ENCODE assay signal across 10 mouse cellular contexts in the genomic region with DNA sequence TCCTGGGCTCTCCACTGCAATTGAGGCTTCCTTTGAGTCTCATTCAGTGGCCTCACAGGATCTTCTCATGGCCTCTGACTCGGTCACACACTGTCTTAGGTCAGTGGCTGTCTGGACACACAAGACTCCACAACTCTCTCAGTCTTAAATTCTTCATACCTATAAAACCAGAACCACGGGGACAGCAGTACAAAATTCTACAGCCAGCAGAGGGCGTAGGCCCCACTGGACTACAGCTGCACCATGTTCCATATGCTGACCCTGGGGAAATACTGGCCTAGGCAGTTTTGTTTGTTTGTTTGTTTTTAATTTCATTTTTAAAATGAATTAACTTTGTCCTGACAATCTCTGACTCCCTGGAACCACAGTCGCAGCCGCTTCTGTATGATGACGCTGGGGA. TPM values are rescaled to one million over a fixed set of nuclear protein-coding genes. Genes with fewer than 3 reads are reported as not detected.
DNase-seq lines count a peak whose midpoint lies in the region; ATAC-seq and TF ChIP-seq lines count a peak whose summit lies in the region.
"Had no signal": no experiment of that assay in that cellular context is flagged by ENCODE, and none has a peak within 500 bp of the region (broad histone marks: within the 10 kb centered on the region; RNA-seq: fewer than 3 reads in every experiment).

No protein-coding gene starts in this region.

- WGBS in forebrain, postnatal 0 days: 53% methylated on average over 6 of the region's 6 CpGs
- WGBS in forebrain, embryonic 16.5 days: 61% methylated on average over 6 of the region's 6 CpGs
- WGBS in midbrain, postnatal 0 days: 67% methylated on average over 6 of the region's 6 CpGs
- WGBS in midbrain, embryonic 13.5 days: 66% methylated on average over 6 of the region's 6 CpGs
- 62% methylated on average over 6 of the region's 6 CpGs for WGBS in midbrain, embryonic 11.5 days

- no peak overlapping the region for H3K4me2 ChIP-seq in forebrain, postnatal 0 days (ENCODE audit: low read depth)
- no peak overlapping the region for H3K4me2 ChIP-seq in forebrain, embryonic 16.5 days (ENCODE audit: low read length)
- no peak overlapping the region for H3K4me2 ChIP-seq in midbrain, postnatal 0 days (ENCODE audit: low read depth, low read length, poor library complexity, severe bottlenecking)
- no peak overlapping the region for H3K4me2 ChIP-seq in midbrain, embryonic 13.5 days (replicated peaks)
- no peak overlapping the region for H3K4me2 ChIP-seq in midbrain, embryonic 11.5 days
- H3K4me2 ChIP-seq: heart, embryonic 13.5 days had no signal

- H3K36me3 ChIP-seq in forebrain, postnatal 0 days (ENCODE audit: insufficient read depth): peaks cover 23% of the 10 kb centered on the region
- peaks cover 4% of the 10 kb centered on the region; the same call in 1 of the 2 replicates for H3K36me3 ChIP-seq in forebrain, embryonic 16.5 days (ENCODE audit: control insufficient read depth, insufficient read depth)
- peaks cover 10% of the 10 kb centered on the region for H3K36me3 ChIP-seq in midbrain, postnatal 0 days (ENCODE audit: insufficient read depth, low read length)
- peaks cover 21% of the 10 kb centered on the region for H3K36me3 ChIP-seq in midbrain, embryonic 13.5 days
- H3K36me3 ChIP-seq in midbrain, embryonic 11.5 days (ENCODE audit: control insufficient read depth, insufficient read depth, low read length): peaks cover 3% of the 10 kb centered on the region; the same call in 1 of the 2 replicates

- H3K27me3 ChIP-seq in forebrain, postnatal 0 days (ENCODE audit: insufficient read depth, low read length): no peaks in the 10 kb centered on the region
- H3K27me3 ChIP-seq in forebrain, embryonic 16.5 days (replicated peaks; ENCODE audit: control insufficient read depth, insufficient read depth, low read length): no peaks in the 10 kb centered on the region
- no peaks in the 10 kb centered on the region for H3K27me3 ChIP-seq in midbrain, postnatal 0 days (ENCODE audit: insufficient read depth, low read length)
- no peaks in the 10 kb centered on the region for H3K27me3 ChIP-seq in midbrain, embryonic 13.5 days
- no peaks in the 10 kb centered on the region for H3K27me3 ChIP-seq in midbrain, embryonic 11.5 days (ENCODE audit: control insufficient read depth, insufficient read depth, low read length)
- H3K27me3 ChIP-seq: heart, embryonic 13.5 days had no signal

- H3K9ac ChIP-seq in forebrain, postnatal 0 days: no peak overlapping the region
- no peak overlapping the region for H3K9ac ChIP-seq in forebrain, embryonic 16.5 days (replicated peaks; ENCODE audit: low read depth, low read length)
- no peak overlapping the region for H3K9ac ChIP-seq in midbrain, postnatal 0 days (replicated peaks; ENCODE audit: low read length, poor library complexity, severe bottlenecking)
- no peak overlapping the region for H3K9ac ChIP-seq in midbrain, embryonic 13.5 days (replicated peaks)
- no peak overlapping the region for H3K9ac ChIP-seq in midbrain, embryonic 11.5 days (ENCODE audit: low read length)
- H3K9ac ChIP-seq: heart, embryonic 13.5 days had no signal

- H3K9me3 ChIP-seq in forebrain, postnatal 0 days (ENCODE audit: low read length): 0 out of 2 replicates have a peak, but pooled peaks cover 7% of the 10 kb centered on the region
- H3K9me3 ChIP-seq in forebrain, embryonic 16.5 days (ENCODE audit: control insufficient read depth, low read length): peaks cover 6% of the 10 kb centered on the region
- H3K9me3 ChIP-seq in midbrain, postnatal 0 days (ENCODE audit: low read length): no peaks in the 10 kb centered on the region
- H3K9me3 ChIP-seq in midbrain, embryonic 13.5 days: peaks cover 6% of the 10 kb centered on the region
- H3K9me3 ChIP-seq in midbrain, embryonic 11.5 days (ENCODE audit: control insufficient read depth, low read length): no peaks in the 10 kb centered on the region; the same call in 1 of the 2 replicates

- no peak for DNase-seq in forebrain, postnatal 0 days
- no peak for DNase-seq in midbrain, postnatal 0 days (ENCODE audit: low spot score)
- peak; percentile 31 for DNase-seq in thymus, postnatal 14 days
- no peak for DNase-seq in right cerebral cortex, postnatal 10 days (ENCODE audit: low spot score in 2 of 2)
- DNase-seq in midbrain, embryonic 11.5 days (ENCODE audit: low spot score, missing footprints): no peak

- TF ChIP-seq CTCF in forebrain, postnatal 0 days (IDR thresholded peaks at IDR 0.05; ENCODE audit: low read depth): peak; percentile 39
- TF ChIP-seq CTCF in midbrain, postnatal 0 days (IDR thresholded peaks at IDR 0.05): peak; percentile 61

- ATAC-seq in forebrain, postnatal 0 days: no peak
- no peak for ATAC-seq in forebrain, embryonic 16.5 days
- no peak for ATAC-seq in midbrain, postnatal 0 days (ENCODE audit: low FRiP score)
- ATAC-seq in midbrain, embryonic 13.5 days: no peak
- 0 out of 2 replicates have a peak, but pooled peaks have one; percentile 20 for ATAC-seq in erythroblast, adult 5-6 weeks (replicated peaks; ENCODE audit: low FRiP score, poor library complexity, severe bottlenecking)
- no peak for ATAC-seq in midbrain, embryonic 11.5 days (ENCODE audit: low FRiP score)

- no peak overlapping the region for H3K4me3 ChIP-seq in forebrain, postnatal 0 days (ENCODE audit: low read depth, low read length)
- no peak overlapping the region for H3K4me3 ChIP-seq in forebrain, embryonic 16.5 days (replicated peaks; ENCODE audit: low read length)
- H3K4me3 ChIP-seq in midbrain, postnatal 0 days (ENCODE audit: low read depth, low read length): no peak overlapping the region
- H3K4me3 ChIP-seq in midbrain, embryonic 13.5 days (replicated peaks): no peak overlapping the region
- no peak overlapping the region for H3K4me3 ChIP-seq in midbrain, embryonic 11.5 days (ENCODE audit: low read depth, low read length)
- H3K4me3 ChIP-seq: heart, embryonic 13.5 days had no signal

- H3K4me1 ChIP-seq in forebrain, postnatal 0 days (ENCODE audit: insufficient read depth): no peaks in the 10 kb centered on the region
- H3K4me1 ChIP-seq in forebrain, embryonic 16.5 days (replicated peaks; ENCODE audit: control insufficient read depth, insufficient read depth, low read length): no peaks in the 10 kb centered on the region
- H3K4me1 ChIP-seq in midbrain, postnatal 0 days (ENCODE audit: insufficient read depth, low read length): no peaks in the 10 kb centered on the region
- no peaks in the 10 kb centered on the region for H3K4me1 ChIP-seq in midbrain, embryonic 13.5 days (replicated peaks)
- H3K4me1 ChIP-seq in midbrain, embryonic 11.5 days (ENCODE audit: control insufficient read depth, insufficient read depth, low read length): no peaks in the 10 kb centered on the region
- H3K4me1 ChIP-seq: heart, embryonic 13.5 days had no signal

- H3K27ac ChIP-seq in forebrain, postnatal 0 days (ENCODE audit: low read depth, low read length): no peak overlapping the region
- H3K27ac ChIP-seq in forebrain, embryonic 16.5 days (ENCODE audit: low read length): no peak overlapping the region
- no peak overlapping the region for H3K27ac ChIP-seq in midbrain, postnatal 0 days (ENCODE audit: low read depth, low read length)
- H3K27ac ChIP-seq in midbrain, embryonic 13.5 days: no peak overlapping the region
- no peak overlapping the region for H3K27ac ChIP-seq in midbrain, embryonic 11.5 days (ENCODE audit: low read depth, low read length)
- H3K27ac ChIP-seq: heart, embryonic 13.5 days had no signal

RNA-seq across cellular contexts. Expression of a gene that starts 23.1 kb away (rescaled TPM):
- total RNA-seq in forebrain, postnatal 0 days (2014; rRNA removed): 46.4 and 47.5 TPM in 2 replicates
- 60.9 and 63.7 TPM in 2 replicates for polyA plus RNA-seq in forebrain, postnatal 0 days (2015; fragmentation: Nextera tagmentation; extraction: Ambion mirVana)
- 99.9 and 109 TPM in 2 replicates for polyA plus RNA-seq in forebrain, embryonic 16.5 days (2015; fragmentation: Nextera tagmentation; extraction: Ambion mirVana)
- 46.1 and 51.2 TPM in 2 replicates for total RNA-seq in midbrain, postnatal 0 days (2014; rRNA removed)
- polyA plus RNA-seq in midbrain, postnatal 0 days (2015; fragmentation: Nextera tagmentation; extraction: Ambion mirVana): 48.8 and 49.5 TPM in 2 replicates
- polyA plus RNA-seq in midbrain, embryonic 13.5 days (2015; fragmentation: Nextera tagmentation; extraction: Ambion mirVana): 77.2 and 77.5 TPM in 2 replicates
- total RNA-seq in erythroblast, adult 5-6 weeks (2015; ENCODE audit: low replicate concordance): not detected in 2 replicates
- total RNA-seq in erythroblast, adult 5-6 weeks (2017; ENCODE audit: low replicate concordance): 0.42 TPM in 1 of 2 replicates, not detected in the other
- polyA plus RNA-seq in midbrain, embryonic 11.5 days (2014; fragmentation: Nextera tagmentation; extraction: Ambion mirVana): 52.8 and 58.9 TPM in 2 replicates

RNA-seq across cellular contexts. Expression of a gene that starts 23.8 kb away (rescaled TPM):
- total RNA-seq in forebrain, postnatal 0 days (2014; rRNA removed): 28.8 and 33.9 TPM in 2 replicates
- polyA plus RNA-seq in forebrain, postnatal 0 days (2015; fragmentation: Nextera tagmentation; extraction: Ambion mirVana): 5.1 and 7.6 TPM in 2 replicates
- polyA plus RNA-seq in forebrain, embryonic 16.5 days (2015; fragmentation: Nextera tagmentation; extraction: Ambion mirVana): 7.2 and 8.8 TPM in 2 replicates
- 32.3 and 36.9 TPM in 2 replicates for total RNA-seq in midbrain, postnatal 0 days (2014; rRNA removed)
- 8.2 and 9.2 TPM in 2 replicates for polyA plus RNA-seq in midbrain, postnatal 0 days (2015; fragmentation: Nextera tagmentation; extraction: Ambion mirVana)
- polyA plus RNA-seq in midbrain, embryonic 13.5 days (2015; fragmentation: Nextera tagmentation; extraction: Ambion mirVana): 7.2 and 7.9 TPM in 2 replicates
- total RNA-seq in erythroblast, adult 5-6 weeks (2015; ENCODE audit: low replicate concordance): 9.4 and 13.6 TPM in 2 replicates
- total RNA-seq in erythroblast, adult 5-6 weeks (2017; ENCODE audit: low replicate concordance): 5.3 and 7.8 TPM in 2 replicates
- 11.3 and 11.9 TPM in 2 replicates for polyA plus RNA-seq in midbrain, embryonic 11.5 days (2014; fragmentation: Nextera tagmentation; extraction: Ambion mirVana)

RNA-seq across cellular contexts. Expression of a gene that starts 34.2 kb away (rescaled TPM):
- total RNA-seq in forebrain, postnatal 0 days (2014; rRNA removed): not detected in 2 replicates
- polyA plus RNA-seq in forebrain, postnatal 0 days (2015; fragmentation: Nextera tagmentation; extraction: Ambion mirVana): not detected in 2 replicates
- not detected in 2 replicates for polyA plus RNA-seq in forebrain, embryonic 16.5 days (2015; fragmentation: Nextera tagmentation; extraction: Ambion mirVana)
- total RNA-seq in midbrain, postnatal 0 days (2014; rRNA removed): not detected in 2 replicates
- polyA plus RNA-seq in midbrain, postnatal 0 days (2015; fragmentation: Nextera tagmentation; extraction: Ambion mirVana): not detected in 2 replicates
- not detected in 2 replicates for polyA plus RNA-seq in midbrain, embryonic 13.5 days (2015; fragmentation: Nextera tagmentation; extraction: Ambion mirVana)
- not detected in 2 replicates for total RNA-seq in erythroblast, adult 5-6 weeks (2015; ENCODE audit: low replicate concordance)
- total RNA-seq in erythroblast, adult 5-6 weeks (2017; ENCODE audit: low replicate concordance): not detected in 2 replicates
- polyA plus RNA-seq in midbrain, embryonic 11.5 days (2014; fragmentation: Nextera tagmentation; extraction: Ambion mirVana): not detected in 2 replicates
- total RNA-seq: left cerebral cortex, postnatal 10 days had no signal
- polyA plus RNA-seq: heart, embryonic 13.5 days had no signal
